Mouse (Mus musculus) liver, adult 2 months (tissue): ENCODE measurements around the gene Polr3c.

Experiments used
- CTCF ChIP-seq: fragments of 200-500 bp; IDR thresholded peaks from 2 replicates; pipeline ENCODE4 v1.5.1; 2011; ENCODE audit warnings: low read depth, low read length, control low read depth
- POLR2A ChIP-seq: fragments of 200-500 bp; IDR thresholded peaks from 2 replicates; pipeline ENCODE4 v1.6.1; 2011; ENCODE audit warnings: low read length, control low read depth; ENCODE audit not compliant: insufficient read depth; ENCODE audit errors: extremely low read depth

DNA sequence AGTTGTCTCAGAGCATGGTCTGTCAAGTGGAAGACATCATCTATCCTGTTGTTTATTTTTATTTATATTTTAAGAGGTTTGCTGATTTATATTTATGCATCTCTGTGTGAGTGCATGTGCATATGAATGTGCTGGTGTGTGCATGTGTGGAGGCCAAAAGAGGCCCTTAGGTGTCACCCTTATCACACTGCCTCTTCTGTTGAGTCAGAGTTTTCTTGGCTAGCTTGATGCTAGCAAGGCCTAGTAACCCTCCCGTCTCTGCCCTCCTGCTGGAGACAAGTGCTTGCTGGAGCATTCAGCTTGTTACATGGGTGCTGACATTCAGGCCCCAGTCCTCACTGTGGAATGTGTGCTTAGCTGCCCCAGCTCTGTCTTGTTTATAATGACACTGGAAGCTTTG is 45.5 kb upstream of the Polr3c start:
- TF ChIP-seq CTCF (0 out of 2 replicates have a peak, but pooled peaks have one; percentile 8), POLR2A (no peak)
